Mouse (Mus musculus): ENCODE results near the gene Csnk1e.

The Csnk1e gene

DNA sequence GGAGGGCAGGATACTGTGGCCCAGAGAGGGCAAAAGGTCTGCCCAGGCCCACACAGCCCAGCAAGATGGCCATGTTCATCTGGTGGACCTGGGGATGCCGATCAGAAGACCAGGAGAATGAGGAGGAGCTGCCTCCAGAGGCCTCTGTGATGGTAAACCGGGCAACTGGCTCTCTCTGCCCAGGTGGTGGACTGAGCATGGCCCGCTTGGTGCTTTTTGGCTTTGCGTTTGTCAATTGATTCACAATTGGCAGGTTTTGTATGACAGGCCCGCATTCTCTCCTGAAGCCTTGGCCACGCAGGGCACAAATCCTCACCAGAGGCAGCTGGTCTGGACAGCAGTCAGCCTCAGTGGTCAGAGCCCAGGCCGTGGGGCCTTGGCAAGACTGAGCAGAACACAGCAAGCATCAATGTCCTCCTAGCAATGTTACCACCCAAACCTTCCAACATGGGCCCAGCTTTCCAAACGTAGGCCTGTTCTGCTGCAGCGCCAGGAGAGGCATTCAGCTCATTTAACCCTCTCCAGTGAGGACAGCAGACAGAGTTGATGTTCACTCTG lies 12.3 kb downstream of the Csnk1e start:
- DNase-seq, result no peak

DNA sequence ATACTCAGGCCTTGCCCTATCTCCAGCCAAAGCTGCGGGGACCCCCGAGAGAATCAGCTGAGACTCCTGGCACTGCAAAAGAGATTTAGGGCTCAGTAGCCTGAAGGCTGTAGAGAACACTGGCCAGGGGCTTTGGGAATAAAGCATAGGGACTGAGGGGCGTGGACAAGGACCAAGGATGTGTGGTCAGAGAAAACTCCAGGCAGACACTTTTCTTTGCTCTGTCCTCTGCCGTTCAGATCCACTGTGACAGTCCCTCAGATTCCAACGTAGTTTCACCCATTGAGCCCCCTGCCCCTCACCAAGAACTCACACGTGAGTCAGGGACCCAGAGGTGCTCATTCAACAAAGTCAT lies 13.1 kb downstream of the Csnk1e start:
- no peak for DNase-seq

DNA sequence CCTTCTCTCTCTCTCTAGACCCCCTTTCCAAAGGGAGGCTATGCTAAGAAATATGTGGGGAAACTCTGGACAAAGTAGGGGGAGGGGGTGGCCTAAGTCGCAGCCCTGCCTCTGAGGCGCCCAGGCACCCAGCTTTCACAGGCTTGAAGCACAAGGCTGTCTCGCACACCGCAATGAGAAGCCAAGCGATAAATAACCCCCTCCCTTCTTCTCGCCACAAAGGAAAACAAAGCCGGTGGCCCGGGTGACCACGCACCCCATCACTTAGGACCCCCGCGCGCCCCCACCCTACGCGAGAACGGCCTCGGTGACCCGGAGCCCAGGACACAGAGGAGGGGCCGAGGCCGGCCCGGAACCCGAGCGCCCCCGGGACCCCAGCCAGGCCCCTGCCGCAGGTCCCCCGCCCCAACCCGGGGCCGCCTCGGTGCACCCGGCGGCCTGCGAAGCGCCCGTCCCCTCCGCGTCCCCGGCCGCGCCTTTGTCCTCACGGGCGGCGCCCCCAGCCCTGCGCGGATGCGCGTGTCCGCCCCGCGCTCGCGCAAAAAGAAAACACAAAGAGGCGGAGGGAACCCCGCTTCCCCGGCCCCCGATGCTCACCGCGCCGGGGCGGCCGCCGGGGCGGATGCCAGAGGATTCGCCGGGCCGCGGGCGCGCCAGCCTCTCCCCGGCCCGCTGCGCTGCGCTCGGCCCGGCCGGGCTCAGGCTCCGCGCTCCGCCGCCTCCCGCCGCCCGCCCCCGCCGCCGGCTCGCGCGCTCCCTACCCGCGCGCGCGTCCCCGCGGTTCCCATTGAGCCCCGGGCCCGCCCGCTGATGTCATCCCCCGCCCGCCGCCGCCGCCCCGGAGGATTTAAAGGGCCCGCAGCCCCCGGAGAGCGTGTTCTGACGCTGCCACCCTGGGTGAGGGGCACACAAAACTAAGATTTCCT lies 13.8 kb downstream of the Csnk1e start:
- peak; percentile 87 for DNase-seq

DNA sequence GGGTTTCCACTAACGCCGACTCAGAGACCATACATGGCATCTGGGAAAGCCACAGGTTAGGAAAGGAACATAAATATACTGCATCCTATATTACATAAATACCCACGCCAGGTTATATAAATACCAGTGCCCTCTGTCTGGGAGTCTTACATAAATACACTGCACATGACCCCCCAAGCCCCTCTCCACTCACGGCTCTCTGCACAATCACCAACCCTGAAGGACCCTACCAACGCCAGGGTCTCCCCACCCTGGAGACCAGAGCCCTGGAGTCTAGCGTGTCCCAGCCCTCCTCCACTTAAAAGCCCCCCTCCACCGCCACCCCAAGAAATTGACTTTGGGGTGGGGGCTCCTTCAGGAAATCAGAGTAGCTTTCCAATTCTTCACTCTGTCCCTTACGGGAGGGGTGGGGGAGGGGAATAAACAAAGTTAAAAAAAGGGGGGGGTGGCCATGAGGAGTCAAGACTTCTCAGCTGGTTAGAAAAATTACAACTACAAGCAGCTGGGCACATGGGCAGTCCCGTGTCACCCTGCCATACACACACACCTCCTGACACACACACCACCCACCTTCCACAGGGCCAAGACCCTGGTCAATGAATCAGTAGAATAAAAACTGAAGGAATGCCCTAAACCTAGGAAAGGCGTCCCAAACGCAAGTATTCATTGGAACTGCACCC lies 14.6 kb downstream of the Csnk1e start:
- DNase-seq, result no peak

DNA sequence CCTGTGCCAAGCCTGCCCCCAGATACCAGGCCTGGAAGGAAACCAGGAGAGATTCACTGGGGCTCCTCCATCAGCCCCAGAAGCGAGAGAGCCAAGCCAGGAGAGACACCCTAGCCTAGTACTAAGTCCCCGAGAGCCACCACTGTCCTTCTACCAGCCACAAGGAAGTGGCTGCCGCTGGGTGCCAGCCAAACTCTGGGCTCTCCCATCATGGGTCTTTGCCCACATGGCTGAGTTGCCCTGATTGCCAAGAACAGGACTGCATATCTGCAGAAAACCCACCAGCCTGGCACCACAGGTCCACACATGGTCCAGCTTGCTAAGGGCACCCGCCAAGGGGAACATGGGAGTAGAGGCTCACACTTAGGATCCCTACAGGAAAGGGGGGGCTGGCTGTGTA lies 15.1 kb downstream of the Csnk1e start:
- DNase-seq, result peak; percentile 72

DNA sequence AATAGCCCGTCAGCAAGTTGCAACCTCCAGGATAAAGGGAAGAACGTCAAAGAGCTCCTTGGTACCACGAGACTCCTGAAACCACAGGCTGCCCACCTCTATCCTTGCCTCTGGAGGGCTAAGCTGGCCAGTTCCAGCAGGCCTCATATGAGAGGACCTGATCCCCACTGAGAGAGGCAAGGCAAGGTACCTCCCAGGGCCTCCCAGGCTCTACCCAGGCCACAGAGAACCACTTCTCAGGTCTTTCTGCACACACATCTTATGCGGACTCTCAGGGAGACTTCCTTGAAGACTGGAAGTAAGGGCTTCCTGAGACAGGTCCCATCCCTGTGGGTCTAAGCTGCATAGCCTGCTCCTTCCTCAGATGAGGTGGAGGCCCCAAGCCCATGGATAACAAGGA lies 16.0 kb downstream of the Csnk1e start:
- DNase-seq, result no peak

DNA sequence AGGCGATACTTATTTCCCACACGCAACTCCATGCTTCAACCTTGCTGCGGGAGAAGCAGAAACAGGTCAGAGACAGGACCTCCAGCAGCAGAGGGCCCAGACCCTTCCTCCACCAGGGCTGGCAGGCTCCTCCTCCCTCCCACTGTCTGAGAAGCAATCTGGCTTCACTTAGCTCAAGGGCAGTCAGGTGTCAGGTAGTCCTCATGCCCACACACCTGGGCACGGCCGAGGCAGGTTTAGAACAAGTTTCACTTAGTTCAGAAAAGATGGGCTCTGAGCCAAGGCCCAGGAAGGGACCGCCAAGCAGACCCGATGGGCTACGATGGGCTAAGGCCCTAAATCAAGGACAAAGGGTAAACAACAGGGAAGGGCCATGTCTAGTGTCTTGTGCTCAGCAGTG lies 16.6 kb downstream of the Csnk1e start:
- DNase-seq, result no peak

DNA sequence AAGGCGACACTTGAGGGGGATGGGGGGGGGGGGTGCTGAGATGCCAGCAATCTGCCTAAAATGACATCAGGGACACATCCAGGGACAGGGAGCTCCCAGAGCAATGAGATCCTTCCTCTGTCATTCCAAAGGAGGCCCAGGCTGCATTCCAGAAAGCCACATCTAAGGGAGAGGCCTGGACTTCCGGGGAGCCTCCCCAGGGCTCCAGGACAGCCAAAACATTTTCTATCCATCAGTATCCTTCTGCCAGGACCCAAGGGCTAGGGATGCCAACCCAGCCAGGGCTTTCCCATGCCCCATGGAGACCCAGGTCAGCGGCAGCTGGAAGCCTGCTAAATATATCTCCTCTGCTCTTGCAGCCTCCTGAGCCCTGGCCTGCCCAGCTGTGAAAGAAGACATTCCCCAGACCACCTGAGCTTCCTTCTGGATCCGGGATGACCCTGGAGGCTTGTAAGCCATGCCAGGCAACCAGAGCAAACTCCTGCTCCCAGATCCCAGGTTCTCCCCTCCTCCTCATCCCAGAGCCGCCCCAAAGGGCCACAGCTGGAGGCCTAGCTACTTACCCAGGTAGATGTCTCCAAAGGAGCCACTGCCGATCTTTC lies 17.1 kb downstream of the Csnk1e start:
- DNase-seq, result no peak

DNA sequence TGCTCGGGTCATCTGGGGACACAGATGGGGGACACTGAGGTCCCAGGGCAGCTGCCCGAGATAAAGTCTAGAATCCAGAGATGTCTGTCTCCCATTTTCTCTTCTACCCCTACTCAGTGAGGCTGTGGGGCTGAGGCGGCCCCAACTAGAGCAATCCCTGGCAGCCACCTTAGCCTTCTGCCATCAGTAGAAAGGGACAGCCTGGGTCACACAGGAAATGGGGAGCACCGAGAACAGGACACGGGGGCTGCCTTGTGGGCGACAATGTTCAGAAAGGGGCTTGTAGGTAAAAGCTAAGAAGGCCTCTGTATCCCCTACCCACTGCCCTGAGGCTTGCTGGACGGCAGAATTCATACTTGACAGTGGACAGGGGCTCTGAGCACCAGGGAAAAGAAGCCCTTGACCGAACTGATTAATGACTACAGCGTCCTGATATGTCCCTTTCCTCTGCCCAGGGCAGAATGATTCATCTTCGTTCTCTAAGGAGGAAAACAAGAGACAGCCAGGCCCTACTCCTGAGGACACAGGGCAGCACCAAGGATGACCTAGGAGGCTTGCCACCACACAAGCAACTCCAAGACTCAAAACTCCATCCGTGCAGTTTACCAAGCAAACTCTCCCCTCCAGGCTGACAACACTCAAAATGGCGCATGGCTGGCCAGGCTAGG lies 17.7 kb downstream of the Csnk1e start:
- DNase-seq, result no peak

DNA sequence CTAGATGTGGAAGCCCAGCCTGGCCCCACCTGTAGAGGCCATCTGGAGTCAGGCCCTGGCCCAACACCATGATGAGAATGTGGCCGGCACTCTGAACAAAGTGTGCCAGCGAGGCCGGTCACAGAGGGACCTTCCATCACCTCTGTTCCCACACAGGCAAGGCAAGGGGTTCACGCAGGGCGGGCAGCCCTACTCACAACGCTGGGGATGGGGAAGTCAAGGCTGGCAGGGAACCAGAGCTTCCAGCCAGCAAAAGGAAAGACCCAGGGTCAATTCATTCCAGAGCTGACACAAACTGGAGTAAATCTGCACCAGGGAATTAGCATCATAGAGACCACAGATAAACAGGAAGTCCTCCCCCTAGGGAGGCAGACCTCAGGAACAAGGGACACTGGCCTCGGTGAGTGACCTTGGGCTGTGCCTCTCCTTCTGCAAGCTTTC lies 18.9 kb downstream of the Csnk1e start:
- no peak for DNase-seq

DNA sequence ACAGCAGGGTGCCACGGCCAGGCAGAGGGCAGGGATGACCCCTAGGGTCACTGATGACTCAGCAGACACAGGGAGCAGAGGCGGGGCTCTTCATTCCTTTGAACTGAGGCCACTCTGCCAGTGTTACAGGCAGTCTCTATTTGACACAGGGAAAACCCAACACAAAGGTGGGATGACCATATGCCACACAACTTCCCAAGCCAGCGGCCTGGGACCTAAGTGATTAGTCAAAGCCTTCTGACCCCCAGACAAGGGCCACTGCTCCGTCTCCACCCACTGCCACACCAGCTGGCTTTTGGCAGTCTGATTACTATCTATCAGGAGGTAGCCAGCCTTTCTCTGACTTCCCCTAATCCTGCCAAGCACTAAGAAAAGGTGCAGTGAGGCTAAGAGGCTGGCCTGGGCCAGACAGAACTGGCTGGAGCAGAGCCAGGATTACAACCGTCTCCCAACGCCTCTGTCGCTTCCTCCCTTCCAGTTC lies 20.1 kb downstream of the Csnk1e start:
- DNase-seq, result no peak

DNA sequence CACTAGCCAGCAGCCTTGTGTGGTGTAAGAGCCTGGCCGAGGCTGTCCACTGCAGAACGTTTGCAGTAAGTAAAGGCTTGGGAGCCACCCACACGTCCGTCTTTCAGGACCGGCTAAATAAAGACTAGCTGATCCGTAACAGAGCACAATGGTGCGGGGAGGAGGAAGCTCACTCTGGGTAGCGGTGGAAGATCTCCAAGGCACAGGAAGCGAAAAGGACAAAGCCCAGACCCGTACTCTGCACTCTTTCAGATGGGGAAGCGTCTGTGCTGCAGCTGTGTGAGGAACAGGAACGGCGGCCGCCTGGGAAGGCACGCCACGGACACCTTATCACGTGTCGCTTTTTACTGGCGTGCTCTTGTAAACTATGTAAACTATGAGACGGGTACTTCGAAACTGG lies 22.5 kb downstream of the Csnk1e start:
- peak; percentile 62 for DNase-seq

DNA sequence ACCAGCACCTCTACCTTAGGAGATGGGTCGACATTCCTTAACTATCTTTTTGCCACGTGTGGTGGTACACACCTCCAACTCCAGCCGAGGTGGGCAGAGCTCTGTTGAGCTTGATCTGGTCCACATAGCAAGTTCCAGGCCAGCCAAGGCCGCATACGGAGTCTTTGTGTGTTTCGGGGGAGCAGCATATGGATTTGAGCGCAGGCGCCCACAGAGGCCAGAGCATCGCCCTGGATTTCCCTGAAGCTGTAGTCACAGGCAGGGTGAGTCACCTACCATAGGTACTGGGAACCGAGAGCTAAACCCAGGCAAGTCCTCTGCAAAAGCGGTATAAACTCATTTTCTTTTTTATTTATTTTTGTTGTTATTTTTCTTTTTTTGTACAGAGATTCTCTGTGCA lies 23.0 kb downstream of the Csnk1e start:
- peak; percentile 74 for DNase-seq

DNA sequence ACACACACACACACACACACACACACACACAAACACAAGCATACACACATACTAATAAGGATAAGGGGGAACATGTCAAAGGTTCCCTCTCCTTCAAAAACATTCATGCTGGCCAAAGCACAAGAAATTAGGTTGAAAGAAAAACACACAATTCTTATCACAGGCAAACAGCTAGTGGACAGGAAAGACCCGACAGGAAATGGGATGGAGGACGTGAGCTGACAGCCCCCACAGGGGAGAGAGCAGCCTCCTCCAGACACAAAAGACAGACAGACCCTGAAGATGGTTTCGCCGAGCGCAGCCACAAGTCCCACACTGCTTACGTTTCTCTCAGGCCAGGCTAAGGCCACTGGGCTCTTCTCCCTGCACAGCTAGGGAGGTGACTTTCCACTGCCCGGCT lies 23.4 kb downstream of the Csnk1e start:
- DNase-seq, result no peak

DNA sequence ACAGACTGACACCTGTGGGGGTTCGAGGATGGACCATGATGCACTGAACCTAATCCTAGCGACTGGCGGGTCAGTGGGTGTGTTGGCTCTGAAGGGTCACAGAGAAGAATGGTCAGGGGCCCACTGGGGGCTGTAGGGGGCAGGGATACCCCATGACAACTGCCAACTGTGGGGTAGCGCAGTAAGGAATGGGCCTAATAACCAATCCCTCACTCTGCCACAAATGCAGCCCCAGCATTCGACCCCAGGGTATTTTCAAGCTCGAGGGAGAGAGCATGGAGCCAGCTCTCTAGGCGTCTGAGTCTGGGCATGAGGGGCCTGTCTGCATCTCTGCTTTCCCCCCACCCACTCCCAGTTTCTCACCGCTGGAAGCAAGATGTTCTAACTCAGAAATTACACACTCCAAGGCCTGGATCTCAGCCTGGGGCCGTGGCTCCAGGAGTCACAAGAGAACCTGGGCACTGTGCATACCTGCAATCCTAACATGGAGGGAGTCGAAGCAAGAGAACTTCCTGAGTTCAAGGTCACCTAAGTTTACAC lies 24.8 kb downstream of the Csnk1e start:
- no peak for DNase-seq

DNA sequence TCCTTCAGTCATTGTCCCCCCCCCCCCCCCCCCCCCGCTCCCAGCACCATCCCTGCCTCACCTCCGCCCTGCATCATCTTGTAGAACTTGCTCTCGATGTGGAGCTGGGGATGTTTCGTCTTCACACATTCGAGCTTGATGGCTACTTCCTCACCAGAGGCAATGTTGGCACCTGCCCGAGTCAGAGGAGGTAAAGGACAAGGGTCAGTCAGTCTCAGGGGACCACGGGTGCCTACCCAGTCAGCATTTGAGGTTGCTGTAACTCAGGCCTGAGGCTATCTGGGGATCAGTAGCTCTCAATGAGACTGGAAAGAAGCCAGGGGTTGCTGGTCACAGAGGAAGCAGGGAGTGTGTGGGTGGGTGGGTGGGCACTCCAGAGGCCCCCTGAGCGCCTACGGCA lies 25.4 kb downstream of the Csnk1e start:
- no peak for DNase-seq

DNA sequence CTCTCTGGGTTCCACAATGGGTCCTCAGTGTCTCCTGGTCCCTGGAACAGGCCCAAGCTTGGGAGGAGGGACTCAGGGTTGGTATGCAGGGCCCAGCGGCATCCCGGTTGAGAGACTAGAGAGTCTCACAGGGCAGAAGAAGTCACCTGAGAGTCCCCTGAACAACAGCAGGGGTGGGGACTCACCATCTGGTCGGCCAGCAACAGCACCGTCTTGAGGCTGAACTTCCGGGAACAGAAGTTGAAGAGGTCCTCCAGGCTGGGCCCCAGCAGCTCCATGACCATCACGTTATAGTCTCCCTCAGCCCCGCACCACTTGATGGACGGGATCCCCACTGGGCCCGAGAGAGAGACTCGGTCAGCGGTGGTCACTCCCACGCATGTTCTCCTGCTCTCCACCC lies 25.8 kb downstream of the Csnk1e start:
- no peak for DNase-seq

DNA sequence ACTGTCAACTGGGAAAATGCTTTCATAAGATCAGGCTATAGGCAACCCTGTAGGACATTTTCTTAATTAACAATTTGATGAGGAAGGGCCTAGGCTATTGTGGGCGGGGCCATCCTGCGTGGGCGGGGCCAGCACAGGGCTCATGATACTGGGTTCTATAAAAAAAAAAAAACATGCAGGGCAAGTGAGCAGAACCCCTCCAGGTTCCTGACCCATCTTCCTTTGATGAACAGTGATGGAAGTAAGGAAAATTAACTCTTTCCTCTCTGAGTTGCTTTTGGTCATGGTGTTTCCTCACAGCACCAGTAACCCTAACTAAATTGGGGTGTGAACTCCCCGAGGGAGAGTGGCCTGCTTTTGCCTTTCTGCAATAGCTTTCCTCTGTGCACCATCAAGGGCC lies 26.8 kb downstream of the Csnk1e start:
- DNase-seq, result no peak

DNA sequence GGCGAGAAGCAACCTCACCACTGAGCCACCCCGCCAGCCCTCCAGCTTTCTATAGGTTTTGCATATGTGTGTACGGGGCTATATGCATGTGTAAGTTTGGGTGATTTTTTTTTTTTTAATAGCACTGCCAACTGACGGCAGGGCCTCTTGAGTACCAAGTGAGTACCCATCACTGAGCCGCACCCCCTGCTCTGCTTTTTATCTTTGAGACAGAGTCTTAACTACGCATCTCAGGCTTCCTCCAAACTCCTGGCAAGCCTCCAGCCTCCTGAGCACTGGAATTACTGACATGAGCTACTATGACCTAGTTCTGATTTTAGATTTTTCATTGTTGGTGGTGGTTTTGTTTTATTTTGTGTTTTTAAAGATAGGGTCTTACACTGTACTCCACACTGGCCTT lies 27.9 kb downstream of the Csnk1e start:
- peak; percentile 45 for DNase-seq

DNA sequence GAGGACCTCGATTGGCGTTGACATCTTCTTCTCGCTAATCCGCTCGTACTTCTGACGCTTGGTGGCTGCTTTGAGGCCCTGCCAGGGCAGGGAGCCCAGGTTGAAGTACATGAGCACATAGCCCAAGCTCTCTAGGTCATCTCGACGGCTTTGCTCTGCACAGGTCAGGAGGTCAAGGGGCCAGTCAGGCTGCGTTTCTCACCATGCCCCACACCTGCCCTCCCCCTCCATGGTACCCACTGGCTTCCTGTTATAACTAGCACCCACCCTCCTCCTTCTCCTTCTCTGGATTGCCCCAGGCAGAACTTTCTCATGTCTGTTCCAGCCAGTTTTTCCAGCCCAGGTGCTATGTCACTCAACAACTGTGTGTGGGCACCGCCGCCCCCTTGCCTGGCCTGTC lies 29.9 kb downstream of the Csnk1e start:
- DNase-seq, result no peak

DNA sequence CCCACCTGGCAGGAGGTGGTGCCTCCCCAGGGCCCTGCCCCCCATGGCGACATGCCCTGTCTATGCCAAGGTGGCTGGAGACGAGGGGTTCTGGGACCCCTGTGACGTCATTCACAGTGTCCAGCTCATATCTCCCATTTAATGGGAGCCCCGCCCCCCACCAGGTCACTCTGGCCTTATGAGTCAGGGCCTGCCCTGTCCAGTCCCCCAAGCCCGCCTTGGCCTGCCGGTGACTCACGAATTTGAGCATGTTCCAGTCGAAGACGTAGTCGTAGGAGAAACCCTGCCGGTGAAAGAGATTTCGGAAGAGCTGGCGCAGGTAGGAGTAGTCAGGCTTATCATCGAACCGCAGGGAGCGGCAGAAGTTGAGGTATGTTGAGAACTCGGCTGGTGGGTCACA lies 30.8 kb downstream of the Csnk1e start:
- no peak for DNase-seq

DNA sequence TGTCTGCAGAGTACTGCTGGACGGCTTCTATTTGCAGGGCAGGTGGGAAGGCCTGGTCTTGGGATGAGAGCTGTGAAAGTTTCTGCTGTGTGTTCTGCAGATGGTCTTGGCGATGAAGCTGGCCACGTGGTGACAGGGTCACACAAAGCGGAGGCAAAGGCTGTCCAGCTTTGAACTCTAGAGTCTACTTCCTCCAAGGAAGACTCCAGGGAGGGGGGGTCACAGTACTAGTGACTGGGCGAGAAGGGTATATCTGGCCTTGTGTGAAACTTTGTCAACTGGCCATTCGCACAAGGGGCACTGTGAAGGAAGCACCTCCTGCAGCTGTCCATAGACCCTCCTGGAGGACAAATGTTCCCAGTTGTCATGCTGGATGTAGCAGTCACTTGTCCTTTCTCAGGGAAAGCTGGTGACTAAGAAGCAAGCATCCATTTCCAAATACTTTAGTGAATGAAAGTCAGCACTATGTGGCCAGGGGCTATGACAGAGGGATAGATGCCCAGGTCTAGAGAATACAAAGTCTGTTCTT lies 32.6 kb downstream of the Csnk1e start:
- no peak for DNase-seq
